Mouse (Mus musculus) frontal cortex, postnatal 25 days (tissue): Measurements from ENCODE around the gene Afap1.

Experiments
- DNase-seq, 2 experiments: peaks; one replicate each; pipeline ENCODE4 v3.0.0; 2022; ENCODE audit warnings: low spot score in 2 of 2

The Afap1 gene

DNA sequence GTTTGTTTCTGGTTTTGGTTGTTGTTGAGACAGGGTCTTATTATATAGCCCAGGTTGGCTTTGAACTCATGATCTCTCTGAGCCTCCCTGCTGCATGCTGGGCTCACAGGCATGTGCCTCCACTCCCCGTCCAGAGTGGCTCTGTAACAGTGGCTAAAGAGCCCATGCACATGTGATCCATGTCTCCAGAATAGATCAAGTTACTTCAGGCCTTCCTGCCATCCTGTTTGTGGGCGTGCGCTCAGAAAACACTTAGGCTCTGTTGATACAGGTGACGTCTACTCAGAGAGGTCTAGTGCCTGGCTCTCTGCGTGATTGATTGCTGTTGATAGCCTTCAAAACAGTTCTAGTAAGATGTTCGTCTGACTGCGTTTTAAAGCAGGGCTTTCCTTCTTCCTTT is 79.6 kb downstream of the Afap1 start:
- DNase-seq: no peak

DNA sequence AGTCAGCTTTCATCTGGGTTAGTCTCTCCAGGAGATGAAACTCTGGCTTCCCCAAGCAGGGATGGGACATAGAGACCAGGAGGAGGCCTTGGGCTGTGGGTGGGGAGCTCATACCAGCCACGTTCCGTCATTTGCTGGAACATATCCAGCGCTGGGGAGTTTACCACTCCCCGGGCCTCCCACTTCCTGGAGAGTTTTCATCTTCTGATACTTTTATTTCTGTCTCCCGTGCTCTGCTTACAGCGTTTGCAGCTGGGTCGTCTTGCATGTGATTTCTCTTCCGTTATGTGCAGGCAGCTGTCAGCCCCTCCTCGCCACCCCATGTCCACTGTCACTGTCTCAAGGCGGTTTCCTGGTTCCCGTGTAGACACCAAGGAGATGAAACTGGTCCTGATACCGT is 80.7 kb downstream of the Afap1 start:
- no peak for DNase-seq

DNA sequence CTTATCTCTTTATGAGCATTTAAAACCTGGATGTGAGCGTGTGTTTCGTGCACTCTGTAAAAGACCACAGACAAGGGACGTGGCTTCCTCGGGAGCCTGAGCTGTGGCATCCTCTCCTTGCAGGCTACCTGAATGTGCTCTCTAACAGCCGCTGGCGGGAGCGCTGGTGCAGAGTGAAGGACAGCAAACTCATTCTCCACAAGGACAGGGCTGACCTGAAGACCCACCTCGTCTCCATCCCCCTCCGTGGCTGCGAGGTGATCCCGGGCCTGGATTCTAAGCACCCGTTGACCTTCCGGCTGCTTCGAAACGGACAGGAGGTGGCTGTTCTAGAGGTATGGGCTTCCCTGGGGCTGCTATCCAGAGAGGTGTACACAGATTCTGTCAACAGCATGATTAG is 81.1 kb downstream of the Afap1 start:
- no peak for DNase-seq

DNA sequence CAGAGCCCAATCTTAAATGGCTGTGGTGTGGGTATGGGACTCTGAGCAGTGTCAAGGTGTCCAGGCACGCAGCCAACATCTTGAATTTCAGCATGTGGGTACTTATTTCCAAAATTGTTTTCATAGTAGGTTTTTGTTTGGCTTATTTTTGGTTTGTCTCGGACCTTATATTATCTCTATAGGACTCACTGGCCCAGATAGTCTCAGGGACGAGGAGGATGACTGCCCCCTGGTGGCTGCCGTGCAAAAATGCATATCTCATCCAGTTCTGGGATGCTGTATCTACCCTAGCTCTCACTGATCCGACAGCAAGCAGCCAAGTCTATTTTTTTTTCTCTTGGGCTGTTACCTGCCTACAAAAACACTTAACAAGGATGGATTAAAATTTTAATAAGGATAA is 82.6 kb downstream of the Afap1 start:
- DNase-seq: no peak

DNA sequence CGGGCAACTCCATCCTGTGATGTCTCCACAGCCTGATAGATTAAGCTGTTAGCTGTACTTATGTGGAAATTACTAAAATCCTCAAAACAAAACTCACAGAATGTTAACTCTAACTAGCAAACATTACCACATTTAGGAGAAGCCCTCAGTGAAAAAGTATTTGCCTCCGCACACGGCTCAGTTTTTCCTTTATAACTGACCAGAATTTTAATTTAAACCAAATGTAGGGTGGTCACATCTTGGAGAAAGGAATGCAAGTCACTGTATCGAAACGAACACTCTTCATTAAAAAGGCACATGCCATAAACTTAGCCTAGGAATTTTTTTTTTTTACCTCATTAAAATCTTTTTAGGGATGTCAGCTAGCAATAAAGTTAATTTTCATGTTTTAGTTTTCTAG is 87.4 kb downstream of the Afap1 start:
- DNase-seq: no peak

DNA sequence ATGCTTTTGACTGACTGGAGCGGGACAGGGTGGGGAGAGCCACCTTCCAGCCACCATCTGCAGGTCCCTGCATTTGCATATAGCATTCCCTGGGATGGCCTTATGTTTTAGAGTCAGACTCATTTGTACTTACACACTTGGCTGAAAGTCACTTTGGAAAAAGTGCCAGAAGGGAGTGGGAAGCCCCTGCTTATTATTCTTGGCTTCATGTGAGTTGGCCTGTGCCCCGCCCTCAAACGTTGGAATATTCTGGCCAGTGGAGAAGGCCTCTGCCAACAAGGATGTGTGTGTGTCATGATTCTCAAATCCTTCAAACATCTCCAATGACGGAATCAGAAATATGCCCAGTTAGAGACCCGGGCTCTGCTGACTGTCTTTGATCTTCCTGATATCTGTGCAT is 88.2 kb downstream of the Afap1 start:
- no peak for DNase-seq

DNA sequence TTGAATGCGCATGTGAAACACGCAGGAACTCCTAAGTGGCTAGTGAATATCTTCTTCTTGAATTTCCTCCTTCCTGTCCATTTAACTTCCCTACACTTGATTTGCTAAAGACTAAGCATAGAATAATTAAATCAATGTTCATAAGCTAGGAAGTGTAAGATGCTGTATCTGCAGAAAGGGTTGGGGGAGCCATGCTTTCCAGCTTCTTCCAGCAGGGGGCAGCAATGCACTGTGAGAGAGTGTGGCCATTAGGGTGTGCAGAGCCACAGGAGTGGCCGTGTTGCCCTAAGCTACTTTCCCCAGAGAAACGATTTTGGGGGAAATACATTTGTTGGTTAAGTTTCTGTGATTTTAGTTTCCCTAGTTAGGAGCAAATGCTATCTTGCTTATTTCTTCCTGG is 88.9 kb downstream of the Afap1 start:
- peak; percentile 84 to 86 for DNase-seq

DNA sequence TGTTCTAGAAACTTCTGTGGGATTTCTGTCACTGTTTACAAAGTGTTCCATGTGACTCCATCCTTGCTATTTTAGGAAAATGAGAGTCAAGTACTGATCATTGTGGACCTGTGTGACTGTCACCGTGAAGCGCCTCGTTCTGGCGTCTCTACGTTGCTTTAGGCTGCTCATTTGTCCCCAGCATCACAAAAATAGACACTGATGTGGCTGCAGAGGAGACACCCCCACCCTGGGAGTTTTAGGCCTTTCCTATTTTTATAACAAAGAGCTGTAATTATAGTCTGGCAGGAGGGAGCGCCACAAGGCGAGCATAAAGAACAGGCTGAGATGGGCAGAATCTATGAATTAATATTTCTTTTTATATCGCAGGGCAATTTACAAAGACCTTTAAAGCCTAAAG is 92.5 kb downstream of the Afap1 start:
- no peak for DNase-seq

DNA sequence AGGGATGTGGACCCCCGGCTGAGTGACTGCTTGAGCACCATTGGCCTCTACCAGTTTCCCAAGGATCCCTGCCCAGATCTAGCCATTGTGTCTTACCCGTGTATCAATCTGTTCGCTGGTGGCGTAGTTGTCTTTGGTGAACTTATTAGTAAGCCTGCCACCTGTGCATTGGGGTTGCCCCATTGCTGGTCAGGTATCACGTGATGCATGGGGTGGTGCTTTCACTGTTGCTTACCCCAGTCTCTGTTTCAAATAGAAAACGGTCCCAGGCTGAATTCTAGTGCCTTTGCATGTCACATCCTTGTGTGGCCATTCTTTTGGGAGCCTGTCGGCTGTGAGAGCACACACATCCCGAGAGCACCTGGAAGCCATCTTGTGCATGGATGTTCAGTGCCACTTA is 95.0 kb downstream of the Afap1 start:
- no peak for DNase-seq

DNA sequence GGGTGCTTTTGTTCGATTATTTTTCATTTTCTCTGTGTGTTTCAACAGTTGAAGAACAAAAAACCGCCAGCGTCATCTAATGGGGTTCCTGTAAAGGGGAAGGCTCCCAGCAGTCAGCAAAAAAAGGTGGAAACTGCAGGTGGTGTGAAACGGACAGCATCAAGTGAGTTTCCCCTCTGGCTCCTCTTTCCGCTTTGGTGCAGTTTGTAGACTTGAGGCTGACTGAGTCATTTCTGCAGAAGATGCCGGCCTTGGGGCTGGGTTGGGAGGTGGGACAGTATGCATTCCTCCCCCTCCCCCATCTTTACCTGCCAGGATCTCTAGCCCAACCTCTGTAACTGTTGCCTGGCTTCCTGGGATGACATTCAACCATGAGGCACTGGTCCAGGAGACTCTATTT is 96.4 kb downstream of the Afap1 start:
- DNase-seq: no peak

DNA sequence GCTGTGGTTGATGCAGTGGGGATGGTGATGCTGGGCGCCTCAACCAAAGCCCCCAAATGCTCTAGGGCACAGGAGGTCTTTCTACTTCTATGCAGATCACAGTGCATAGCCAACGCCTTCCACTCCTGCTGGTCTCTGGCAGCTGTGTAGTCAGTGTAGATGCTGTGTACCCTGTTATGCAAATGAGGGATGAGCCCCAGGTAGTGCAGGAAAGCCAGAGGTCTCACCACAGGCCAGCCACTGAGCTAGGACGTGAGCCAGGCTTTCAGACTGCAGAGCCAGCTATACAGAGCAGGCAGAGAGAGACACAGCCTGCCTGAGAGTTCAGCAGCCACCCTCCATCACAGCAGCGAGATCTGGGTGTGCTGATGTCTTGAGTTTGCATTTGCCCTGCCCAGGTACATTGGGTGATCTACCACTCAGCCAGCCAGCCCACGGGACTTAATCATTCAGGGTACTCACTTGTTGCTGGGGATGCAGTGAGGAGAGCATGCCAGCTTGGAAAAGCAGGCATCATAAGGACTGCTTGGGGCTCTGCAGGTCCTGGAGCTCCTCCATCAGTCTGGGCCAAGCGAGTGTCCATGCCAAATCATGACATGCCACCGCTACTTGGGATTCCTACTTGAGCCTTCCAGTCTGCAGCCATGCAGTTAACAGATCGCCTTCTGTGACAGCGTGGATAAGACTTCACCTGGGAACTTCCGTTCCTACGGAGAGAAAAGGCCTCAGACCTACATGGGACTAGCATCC is 97.0 kb downstream of the Afap1 start:
- no peak for DNase-seq

DNA sequence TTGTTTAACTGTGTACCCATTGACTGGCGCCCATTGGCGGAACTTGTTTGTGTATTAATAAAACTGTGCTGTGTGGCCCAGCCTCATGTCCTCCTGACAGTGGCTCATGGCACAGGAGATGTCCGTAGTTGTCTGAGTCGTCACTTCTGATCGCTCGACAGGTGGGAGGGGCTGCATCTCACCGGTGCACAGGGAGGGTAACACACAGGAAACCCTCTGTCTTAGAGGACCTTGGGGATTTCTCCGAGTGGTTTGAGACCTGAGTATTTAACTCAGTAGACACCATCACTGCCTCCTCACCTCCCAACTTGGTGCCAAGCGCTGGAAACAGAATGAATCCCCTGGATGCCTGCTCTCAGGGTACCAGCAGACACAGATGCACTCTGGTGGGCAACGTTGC is 110.7 kb downstream of the Afap1 start:
- no peak for DNase-seq

DNA sequence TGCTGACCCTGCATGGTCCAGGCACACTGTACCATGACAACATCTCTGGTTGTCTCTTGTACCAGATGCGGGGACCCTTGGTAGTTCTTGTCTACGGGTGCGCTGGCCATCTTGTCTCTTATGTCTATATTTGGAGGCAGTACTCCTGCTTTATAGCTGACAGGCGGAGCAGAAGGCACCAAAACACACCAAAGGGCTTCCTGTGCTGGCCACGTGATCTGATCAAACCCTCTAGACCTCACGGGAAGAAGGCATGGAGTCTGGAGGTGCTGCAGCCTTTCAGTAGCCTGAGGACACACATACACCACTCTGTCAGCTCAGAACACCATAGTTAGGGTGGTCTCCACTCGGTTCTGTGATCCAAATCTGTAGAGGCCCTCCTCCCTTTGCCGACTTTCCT is 113.0 kb downstream of the Afap1 start:
- DNase-seq: no peak

DNA sequence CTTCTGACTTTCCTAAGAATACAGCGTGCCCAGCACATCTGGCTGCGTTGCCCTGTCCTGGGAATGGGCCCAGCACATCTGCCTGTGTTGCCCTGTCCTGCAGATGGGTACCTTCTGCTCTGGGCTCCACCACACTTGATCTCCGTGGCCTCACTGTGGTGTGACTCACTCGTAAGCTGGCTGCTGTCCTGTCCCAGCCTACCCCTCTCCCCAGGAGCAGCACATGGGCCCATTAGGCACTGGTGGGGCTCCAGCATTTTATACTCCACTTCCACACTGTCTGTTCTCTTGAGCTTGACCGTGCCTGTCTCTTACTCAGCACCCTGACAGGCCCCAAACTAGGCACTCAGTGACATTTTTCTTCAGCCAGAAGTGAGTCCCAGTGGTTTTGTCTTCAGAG is 113.5 kb downstream of the Afap1 start:
- DNase-seq: no peak

DNA sequence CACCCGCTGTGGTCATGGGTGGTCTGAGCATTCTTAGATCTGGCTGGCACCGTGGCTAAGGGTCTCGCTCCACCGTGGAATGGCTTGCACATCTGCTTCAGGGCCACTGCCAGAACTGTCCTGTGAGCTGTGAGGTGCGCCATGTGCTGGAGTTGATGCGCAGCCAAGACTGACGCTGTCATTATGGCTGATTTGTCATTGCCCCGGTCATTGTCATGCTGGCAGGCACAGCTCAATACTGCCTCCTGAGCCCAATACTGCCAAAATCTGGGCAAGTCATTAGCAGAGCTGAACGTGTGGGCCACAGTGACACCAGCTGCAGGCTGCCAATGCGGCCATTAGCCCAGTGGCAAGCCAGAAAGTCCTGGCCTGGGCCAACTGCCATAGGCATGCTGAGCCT is 114.5 kb downstream of the Afap1 start:
- no peak for DNase-seq

DNA sequence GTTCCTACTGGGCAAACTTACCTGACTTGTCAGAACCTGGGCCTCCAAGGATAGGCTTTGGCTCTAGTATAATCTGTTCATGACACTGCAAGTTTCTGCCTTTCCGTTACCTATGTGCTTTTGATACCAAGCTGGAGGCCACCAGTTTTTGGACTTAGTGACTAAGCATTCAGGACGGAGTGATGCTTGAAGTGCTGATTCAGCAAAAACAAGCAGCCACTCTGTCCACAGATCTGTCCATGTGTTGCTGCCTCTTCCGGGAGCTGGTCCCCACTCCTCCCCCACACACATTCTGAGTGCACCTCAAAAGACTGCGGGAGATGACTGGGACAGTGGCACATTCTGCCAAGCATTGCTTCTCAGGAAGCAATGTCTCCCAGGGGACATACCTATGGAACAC is 116.3 kb downstream of the Afap1 start:
- no peak for DNase-seq

DNA sequence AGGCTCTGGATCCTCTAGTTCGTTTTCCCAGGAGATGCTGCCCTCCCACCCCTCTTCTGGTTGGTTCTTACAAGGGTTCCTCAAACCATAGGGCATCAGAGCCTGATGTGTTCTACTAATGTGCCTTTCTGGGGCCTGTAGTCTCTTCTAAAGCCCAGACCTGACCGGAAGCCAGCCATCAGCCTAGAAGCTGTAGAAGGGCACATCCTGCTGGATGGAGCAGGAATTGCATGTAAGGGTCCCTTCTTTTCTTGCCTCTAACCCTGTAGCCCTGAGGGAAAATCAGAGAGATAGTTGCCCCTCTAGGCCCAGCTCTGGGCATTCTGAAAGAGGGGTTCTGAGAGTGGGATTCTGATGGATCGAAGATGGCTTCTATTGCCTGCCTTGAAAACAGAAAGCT is 125.2 kb downstream of the Afap1 start:
- no peak for DNase-seq

DNA sequence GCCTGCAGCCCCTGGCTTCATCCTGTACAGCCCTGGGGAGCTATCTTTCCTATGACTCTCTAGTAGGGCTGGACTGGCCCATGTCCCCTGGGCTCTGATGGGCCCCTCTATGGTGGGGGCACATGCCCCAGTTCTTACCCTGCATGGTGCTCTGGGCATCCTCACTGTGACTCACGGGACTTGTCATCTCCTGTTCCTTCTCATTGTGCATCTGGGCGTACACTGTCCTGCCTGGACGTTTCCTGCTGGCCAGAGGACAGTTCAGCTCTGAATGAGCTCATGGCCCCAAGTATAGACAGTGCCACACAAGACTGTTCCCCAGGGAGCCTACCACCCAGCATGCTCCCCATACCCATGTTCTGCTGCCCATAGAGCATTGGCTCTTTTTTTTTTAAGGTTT is 128.0 kb downstream of the Afap1 start:
- DNase-seq: no peak

DNA sequence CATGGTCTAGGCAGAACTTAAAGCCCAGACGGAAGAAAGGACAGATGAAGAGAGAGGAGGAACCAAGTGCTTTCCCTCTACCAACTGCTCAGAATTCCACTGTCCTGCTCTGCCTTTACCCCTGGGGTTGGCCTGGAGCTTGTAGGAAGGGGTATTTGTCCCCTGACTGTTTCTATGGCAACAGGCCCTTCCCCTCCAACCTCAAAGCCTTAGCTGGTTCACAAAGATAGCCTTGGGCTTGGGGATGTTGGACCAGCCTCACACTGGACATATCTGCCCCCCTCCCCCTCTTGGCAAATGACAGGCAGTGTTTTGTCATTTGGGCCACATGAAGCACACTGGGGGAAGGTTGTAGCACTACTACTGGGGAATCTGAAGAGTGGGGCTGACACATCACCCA is 129.2 kb downstream of the Afap1 start:
- DNase-seq: no peak

DNA sequence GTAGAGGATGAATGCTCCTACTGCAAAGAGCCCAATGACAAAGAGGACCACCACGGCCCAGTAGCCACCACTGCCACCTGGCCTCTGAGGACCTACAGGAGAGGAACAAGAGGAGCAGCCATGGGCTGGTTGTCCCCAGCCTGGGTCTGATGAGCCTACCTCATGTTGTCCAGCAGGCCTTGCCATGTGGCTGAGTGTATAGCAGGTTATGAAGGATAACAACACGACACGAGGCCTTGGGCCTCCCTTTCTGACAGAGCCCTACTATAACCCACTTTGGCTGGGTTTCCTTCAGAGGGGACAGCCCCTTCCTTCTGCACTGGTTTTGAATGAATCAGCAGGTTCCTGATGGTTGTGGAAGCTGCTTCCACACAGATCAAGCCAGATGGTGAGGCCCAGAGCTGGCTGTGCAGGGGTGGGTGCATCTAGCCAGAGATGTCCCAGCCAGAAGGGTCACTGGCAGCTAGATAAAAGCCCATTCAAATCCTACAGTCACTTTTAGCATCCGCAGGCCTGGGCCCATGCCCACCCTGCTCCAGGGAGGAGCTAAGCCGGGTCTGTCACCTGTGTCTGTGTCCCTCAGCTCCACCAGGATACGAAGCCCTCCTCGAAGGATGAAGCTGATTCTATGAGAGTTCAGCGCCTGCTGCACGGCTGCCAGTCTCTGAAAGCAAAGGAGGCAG is 131.0 kb downstream of the Afap1 start:
- DNase-seq: no peak

DNA sequence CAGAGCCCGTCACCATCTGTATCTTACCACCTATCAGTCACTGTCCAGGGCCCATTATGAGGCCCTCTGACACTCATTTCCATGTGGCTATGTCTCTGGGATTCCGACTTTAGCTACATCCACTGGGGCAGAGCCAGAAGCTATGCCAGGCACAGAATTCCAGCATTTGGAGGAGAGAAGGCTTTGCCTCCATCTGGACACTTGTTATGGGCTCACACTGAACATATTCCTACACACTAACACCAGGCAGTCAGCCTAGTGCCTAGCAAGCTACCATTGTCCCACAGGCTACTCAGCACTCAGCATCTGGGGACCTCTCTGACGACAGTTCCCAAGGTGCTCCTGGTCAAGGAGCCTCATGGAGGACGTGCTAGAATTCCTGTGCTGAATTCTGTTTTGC is 132.0 kb downstream of the Afap1 start:
- no peak for DNase-seq

DNA sequence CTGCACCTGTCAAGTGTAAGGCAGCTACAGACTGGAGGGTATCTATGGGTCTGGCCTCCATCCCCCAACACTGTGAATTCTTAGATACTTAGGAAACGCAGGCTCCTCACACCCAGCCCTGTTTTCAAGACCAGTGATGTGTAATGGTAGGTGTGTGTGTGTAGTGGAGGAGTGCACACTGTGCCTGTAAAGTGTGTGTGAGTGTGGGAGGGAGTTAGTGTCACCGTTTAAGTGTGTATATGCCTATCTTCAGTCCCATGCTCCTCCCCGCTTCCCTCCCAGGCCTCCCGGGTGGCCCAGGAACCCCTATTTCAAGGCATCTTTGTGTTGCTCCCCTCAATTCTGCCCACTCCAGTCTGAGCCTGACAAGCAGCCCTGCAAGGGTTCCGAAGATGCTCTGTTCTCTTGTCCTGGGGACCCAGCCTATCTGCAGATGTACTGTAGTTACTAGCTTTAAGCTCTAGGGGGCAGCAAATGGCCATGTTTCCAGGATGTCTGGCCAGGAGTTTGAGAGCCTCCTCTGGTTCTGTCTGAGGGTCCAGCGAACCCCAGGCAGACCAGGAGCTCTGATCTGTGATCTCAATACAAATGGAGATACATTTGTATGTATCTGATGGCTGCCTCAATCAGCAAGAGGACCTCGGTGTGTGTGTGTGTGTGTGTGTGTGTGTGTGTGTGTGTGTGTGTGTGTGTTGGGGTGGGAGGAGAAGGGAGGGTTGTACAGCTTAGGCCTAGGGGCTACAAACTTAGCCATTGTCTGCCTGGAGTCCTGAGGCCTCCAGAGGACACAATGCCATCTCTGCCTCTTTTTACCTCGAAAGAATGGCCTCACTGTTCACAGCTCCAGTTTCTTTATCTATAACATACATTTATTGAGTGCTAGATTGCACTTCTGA is 140.7 kb downstream of the Afap1 start:
- DNase-seq: peak in 1 of 2 experiments; percentile 47

DNA sequence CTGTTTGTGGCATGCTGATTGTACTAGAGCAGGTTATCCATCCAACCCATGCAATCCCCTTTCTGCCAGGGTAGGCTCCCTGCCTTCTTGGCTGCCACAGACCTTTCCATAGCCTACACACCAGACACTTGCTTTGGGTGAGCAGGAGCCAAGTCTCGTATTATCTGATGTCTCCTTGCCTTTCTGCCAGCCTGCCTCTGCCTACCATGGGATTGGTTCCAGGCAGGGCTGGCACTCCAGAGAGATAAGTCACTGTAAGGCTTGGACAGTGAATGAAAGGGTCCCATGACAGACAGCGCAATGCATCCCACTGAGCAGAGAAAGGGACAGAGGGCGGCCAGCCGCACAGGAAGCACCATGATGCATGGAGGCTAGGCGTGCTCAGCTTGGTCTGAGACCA is 146.5 kb downstream of the Afap1 start:
- no peak for DNase-seq
